Mouse (Mus musculus) 3134 (cell line): ENCODE results near the gene Mon2.
"Not testable (repeated sequence)": the region's sequence is repeated elsewhere in the genome, so short reads cannot be mapped to it uniquely, and the experiment has no call there.

Experiments
- DNase-seq: peaks from one replicate; pipeline ENCODE4 v3.0.0-alpha.2; 2011; ENCODE audit warnings: low spot score; ENCODE audit not compliant: insufficient read length; ENCODE audit errors: extremely low read depth

Mon2 gene

DNA sequence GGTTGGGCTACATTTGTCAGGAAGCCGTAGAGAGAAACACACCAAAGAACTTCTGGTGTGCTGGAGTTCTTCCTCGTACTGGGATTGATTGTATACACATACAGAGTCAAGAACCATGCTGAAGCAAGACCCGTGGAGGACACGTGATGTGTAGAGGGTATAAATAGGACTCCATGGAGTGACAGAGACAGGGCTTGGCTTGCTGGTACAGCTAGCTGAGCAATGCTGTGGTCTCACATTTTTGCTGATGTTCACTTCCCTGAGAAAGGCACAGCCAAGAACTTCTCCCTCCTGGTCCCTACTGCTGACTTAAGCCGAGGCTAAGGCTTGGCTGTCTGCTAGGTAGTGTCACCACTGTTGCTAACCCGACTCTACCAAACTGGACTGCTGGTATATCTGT is 15.5 kb downstream of the Mon2 start:
- no peak for DNase-seq

DNA sequence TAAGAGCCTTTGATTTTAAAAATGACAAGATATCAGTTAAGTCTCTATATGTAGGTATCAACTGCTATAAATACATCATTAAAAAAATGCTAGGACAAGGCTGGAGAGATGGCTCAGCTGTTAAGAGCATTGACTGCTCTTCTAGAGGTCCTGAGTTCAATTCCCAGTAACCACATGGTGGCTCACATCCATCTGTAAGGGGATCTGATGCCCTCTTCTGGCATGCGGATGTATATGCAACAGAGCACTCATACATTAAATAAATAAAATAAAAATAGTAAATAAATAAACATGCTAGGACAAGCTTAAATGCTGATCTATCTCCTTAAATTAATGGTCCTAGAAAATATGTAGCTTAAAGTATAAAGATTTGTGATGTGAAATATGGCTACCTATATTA is 19.2 kb downstream of the Mon2 start:
- DNase-seq = no peak

DNA sequence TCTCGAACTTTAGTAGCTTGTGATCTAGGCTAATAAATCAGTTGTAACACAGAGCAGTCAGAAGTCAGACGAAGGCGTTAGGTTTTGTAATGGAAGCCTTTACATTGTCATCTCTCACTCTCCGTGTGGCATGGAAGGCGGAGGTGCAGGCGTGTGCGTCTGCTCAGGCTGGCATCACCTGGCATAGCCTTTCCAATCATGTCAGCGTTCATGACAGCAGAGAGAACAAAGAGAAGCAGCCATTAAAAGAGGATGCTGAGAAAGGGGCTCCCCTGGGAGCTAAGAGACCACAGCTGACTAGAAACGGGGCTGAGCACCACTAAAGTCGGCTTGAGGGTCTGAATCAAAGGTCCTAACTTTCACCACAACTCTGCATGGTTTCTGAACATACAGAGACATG is 19.8 kb downstream of the Mon2 start:
- no peak for DNase-seq

DNA sequence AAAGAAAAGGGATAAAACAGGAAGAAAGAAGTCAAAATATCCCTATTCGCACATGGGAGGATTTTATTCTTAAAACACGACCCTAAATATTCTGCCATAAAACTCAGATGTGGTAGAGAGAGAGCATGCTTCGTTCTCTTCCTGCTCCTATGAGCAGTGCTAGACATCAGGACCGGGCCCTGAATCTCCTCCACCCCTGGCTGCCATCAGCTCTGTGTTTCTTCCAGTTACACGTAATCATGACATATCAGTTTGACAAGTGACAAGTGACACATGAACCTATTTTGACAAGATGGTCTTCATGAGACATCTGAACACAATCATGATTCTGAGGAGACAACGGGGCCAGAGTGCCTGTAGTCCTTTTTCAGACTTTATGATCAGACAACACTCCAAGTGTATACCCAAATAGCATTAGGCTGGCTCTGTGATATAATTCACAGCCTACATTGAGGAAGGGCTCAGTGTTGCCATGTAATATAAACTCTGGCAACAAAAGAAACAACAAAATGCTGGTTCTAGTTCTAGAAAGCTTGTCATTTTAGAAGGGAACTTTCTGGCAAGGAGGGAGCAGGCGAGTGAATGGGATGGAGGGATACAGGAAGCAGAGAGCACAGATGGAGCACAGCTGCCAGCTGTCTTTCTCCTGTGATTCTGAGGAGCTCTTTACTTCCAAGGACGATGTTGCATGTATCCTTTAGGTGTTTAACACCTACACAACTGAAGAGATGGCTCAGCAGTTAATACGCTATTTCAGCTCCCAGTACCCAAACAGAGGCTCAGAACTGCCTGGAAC is 20.9 kb downstream of the Mon2 start:
- no peak for DNase-seq

DNA sequence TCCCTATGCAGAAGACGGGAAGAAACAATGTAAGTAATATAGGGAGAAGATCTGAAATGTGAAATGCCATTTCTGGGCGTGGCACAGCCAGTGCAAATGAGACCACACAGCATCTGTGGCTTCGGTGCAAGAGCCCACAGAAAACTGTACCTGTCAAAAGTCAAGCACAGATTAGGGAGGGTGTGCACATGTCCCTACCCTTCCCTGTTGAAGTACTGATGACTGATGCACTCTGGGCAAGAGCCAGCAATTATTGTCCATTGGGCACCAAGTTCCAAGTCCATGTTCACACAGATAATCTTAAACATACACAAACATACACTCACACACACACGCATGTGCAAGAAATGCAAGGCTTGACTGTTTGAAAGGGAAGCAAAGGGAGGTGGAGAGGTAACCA is 22.7 kb downstream of the Mon2 start:
- no peak for DNase-seq

DNA sequence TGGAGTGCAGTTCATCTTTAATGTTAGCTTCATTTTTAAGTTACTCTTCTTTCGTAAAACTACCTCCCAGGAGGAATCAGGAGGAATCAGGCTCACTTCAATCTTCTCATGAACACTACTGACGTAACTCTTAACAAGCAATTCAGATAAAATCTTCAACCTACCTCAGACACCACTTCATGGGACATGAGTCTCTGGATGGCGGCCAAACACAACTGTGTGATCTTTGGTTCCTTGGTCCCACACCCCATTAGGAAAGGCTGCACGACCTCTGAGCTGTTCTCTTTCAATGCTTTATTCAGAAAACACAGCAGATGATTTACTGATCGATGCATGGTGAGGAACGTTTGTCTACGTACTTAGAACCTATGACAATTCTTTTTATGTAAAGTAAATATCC is 24.3 kb downstream of the Mon2 start:
- DNase-seq = no peak

DNA sequence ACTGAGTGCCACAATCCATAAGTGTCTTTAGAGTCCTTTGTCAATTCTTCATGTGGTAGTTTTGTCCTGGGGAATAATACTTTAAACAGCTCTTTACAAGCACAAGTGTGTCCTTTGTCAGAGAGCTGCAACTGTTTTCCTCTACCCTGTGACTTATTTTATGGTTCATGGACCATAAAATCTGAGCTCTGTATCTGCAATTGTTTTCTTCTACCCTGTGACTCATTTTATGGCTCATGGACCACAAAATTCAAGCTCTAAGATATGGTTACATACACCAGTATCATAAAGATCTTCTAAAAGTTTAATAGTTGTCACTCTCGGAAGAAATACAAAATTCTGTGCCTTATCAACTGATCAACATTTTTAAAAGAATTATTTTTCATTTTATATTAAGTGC is 27.6 kb downstream of the Mon2 start:
- no peak for DNase-seq

DNA sequence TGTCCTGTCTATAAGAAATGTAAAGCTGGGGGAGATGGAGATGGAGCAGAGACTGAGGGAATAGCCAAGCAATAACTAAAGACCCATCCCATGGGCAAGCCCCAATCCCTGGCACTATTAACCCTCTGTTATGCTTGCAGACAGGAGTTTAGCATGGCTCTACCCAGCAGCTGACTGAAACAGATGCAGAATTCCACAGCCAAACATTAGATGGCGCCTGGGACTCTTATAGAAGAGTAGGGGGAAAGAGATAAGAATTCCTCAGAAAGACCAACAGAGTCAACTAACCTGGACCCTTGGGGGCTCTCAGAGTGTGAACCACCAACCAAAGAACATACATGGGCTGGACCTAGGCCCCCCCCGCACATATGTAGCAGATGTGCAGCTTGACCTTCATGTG is 36.4 kb downstream of the Mon2 start:
- no peak for DNase-seq

DNA sequence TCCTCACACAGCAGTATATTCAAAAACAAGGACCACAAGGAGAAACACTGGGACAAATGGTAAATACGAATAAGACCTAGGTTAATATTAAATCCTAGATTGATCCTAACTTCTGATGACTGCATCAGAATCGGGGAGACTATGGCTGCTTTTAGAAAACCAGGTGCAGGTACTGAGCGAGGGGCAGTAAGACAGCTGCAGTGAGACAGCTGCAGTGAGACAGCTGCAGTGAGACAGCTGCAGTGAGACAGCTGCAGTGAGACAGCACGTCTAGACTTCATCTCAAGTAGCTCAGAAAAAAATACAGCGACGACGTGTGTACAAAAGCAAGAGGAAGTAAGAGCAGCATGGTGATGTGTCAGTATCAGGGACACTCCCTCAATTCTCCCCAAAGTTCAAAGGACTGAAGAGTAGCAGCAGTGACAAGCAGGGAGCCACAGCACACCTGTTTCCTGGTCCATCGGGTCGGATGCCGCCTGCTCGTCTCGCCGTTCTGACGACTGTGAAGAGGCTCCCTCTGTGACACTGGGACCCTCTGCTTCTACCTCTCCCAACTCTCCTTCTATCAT is 44.1 kb downstream of the Mon2 start:
- no peak for DNase-seq

DNA sequence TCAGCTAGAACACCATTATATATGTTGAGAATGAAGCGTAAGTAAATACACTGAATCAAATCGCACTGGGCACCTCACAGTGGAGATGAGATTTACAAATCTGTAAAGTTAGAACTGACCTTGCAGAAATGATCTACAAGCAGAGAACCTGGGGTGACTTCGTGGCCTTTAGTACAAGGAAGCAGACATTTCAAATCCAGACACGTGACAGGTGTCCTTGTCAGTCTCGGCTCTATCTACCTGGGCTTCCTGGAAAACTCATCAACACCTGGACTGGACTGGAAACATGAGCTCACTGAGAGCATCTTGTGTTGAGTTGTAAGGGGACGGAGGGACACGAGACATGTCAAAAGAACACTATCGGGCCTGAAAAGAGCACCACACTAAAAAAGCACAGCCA is 44.9 kb downstream of the Mon2 start:
- DNase-seq = no peak

DNA sequence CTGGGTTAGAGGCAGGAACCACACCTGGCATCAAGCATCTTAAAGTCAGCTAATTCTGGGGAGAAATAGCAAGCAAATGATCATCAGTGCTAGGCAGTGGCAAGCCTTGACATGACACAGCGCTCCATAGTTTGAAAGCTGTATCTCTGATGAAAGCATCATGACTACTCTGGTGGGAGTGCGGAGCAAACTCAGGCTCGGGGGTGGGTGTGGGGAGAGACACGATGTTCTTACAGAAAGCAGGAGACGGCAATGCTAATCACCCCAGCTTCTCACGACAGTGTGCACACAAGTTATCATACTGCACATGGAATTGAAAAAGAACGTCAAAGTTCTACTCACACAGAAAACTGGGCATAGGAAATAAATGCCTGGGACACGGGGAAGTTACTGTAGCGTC is 45.7 kb downstream of the Mon2 start:
- no peak for DNase-seq

DNA sequence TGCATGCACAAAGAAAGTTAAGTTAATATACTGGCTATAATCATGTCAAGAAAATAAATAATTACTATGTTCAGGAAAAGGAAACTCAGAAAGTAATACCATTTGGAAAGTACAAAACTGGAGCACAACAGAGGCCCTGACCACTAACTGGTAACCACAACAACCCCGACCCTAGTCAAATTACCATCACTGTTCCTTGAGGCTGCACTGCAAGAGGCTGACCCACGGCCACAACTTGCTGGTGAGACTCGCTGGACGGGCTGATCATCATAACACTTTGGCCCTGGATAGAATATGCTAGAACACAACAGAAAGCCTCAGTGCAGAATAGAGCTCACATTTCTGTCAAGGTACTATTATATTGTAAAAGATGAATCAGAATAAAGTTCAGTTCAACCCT is 47.4 kb downstream of the Mon2 start:
- DNase-seq = no peak

DNA sequence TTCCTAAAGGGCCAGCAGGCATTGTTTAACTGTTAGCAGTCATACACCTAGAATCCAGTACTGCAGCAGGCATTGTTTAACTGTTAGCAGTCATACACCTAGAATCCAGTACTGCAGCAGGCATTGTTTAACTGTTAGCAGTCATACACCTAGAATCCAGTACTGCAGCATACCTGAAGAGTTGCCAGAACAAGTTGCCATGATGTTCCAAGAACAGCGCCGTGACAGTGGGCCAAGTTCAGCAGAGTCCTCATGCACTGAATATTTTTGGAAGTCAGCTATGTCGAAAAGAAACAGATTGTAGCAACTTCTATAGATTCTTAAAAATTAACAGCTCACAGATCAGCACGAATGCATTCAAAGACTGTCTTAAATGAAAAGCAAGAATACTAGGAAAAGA is 49.6 kb downstream of the Mon2 start:
- not testable (repeated sequence) for DNase-seq

DNA sequence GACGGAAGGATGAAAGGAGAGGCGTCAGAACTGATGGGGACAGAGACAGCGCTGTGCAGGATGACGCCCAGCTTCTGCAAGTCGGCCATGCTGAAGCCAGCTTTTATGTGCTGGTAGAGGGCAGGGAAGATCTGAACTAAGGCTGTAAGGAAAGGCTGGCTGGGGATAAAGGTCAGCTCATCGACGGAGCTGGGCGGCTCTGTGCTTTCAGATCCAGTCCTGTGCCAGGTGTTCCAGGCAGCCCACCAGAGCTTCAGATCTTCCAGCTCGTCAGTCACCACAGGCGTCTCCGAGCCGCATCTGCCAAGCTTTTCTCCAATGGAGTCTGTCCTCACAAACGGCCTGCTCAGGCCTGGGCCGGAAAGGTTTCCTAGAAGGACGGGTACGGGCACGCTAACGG is 62.9 kb downstream of the Mon2 start:
- no peak for DNase-seq

DNA sequence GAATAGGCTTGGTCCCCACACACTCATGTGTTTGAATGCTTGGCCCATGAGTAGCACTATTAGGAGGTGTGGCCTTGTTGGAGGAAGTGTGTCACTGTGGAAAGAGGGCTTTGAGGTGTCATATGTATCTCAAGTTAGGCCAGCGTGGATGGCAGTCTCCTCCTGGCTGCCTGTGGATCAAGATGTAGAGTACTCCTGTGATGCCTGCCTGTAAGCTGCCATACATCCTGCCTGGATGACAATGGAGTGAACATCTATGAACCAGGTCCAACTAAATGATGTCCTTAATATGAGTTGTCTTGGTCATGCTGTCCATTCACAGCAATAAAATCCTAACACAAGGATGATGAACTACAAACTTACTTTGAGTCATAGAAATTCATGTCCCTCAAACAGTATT is 64.9 kb downstream of the Mon2 start:
- no peak for DNase-seq

DNA sequence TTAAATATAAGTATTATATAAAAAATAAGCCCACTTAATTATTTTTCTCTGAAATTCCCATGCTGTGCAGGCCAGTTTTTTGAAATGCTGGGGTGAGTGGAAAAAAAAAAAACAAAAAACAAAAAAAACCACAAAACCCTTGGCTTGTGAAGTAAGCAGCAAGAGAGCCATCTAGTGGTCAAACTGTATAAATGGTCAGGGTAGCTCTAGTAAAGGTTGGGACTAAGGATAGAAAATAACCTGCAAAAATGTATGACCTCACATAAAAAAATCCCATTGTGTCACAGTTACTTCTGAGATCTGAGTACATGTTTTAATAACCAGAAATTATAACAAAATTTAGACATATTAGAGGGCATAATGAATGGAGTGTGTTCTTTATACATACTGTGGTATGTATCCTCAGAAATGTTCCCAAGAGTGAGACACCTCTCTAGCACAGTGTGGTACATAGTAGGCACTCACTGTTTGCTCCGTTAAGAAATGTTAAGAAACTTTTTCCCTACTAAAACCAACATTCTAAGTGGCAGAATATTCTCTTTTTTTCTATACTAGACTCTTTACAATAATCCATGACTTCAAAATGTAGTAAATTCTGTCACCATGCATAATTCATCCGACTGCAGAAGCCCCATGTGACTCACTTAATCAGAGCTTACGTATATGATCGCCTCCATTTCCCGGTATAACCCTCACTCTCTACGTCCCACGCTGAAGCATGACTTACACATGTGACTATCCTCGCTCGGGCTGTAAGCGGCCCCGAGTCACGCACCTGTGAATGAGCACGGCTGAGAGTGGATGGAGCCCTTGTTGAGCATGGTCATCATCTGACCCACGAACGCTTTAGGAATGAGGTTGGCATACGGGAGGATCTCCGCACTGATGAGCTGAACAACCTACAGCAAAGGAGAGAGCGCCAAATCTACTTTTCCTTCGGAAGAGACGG is 70.8 kb downstream of the Mon2 start:
- no peak for DNase-seq

DNA sequence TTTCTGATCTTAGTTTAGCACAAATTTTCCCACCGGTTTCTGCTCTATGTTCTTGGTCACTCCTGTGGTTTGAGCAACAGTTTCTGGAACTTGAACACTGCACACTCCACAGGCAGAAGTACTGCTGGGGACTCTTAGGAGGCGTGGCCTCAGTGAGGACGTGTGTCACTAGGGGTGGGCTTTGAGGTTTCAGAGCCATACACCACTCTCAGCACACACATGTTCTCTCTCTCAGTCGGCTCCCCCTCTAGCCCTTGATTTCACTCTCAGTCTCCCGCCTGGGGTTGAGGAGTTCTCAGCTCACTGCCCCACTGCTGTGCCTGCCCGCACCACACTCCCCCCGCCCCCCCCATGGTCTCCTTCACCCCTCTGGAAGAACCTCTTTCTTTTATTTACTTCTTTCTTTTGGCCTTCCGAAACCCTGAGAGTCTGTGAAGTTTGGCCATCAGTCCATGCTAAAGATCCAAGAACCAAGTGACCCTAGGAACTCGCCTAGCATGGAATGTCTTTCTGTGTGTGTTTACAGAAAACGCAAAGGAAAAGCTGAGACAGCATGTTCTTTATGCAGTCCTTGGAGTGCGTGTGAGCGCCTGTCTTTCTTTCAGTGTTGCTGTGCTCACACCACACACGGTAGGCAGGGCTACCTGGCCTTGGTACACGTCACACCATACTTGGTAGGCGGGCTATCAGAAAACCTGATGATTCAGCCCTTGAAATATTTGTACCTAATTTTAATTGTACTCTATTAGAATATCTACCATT is 71.6 kb downstream of the Mon2 start:
- no peak for DNase-seq

DNA sequence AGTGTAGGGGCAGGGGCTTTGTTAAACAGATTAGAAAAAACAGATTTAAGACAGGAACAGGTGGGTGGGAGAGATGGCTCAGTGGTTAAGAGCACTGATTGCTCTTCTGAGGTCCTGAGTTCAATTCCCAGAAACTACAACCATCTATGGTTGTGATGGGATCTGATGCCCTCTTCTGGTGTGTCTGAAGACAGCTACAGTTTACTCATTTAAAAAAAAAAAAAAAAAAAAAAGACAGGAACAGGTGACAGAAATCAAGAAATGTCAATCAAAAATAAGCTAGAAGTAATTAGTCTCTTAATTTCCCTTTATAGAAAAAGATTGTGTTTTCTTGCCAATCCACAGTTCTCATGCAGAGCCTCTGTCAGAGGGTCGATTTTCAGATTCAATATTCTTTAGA is 74.3 kb downstream of the Mon2 start:
- DNase-seq = no peak

DNA sequence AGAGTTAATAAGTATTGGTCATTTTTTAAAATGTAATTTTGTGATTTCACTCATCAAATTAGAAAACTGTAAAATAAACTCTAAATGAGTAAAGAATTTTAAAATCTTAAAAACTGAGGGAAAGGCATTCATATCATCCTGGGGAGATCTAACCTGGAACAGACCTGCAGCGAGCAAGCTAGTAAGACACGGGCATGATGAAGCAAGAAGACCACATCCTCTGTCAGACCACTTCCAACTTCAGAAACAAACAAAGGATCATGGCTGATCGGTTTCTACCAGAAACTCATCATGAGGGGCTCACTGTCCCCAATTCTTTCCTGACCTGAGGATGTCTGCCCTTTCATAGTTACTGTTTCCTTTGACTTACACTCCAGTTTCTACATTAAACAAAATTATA is 74.9 kb downstream of the Mon2 start:
- DNase-seq = no peak

DNA sequence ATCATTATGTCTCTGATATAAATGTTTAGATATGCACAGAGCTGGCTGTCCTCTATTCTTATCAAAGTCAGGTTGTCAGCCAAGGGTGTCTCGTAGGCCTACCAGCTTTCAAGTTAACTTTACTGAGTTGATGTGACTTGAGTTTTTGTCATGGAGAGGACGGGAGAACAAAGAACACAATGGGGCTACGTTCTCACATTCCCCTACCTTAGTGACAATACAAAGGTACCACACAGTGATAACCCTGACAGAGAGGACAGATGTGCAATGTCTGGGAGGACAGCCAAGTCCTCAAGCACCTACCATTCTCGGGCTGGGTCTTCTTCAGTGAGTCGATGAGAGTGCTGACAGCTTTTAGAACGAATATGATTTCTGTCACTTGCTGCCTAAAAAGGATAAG is 76.9 kb downstream of the Mon2 start:
- DNase-seq = no peak

DNA sequence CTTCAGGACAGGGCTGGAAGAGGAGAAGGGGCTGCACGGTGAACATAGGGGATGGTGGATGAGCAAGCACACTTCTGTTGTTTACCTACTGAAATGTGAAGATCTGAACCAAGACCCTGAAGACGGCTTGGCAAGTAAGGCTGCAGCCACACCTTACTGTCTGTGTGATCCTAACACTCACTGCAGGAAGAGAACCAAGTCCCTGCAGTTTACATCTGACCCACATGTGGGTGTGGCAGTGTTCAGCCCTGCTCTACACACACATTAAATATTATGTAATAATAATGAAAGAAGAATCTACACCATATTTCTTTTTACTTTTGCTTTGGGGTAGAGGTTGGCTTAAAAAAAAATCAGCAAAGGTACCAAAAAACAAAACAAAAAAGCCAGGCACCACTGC is 78.5 kb downstream of the Mon2 start:
- DNase-seq = no peak
